Mouse (Mus musculus) gonadal fat pad, adult 2 months (tissue): Measurements from ENCODE around the gene D17H6S53E. TPM values are rescaled to one million over a fixed set of nuclear protein-coding genes. Genes with fewer than 3 reads are reported as not detected.
"Not testable (repeated sequence)": the region's sequence is repeated elsewhere in the genome, so short reads cannot be mapped to it uniquely, and the experiment has no call there.

ENCODE experiments used
- DNase-seq: peaks from one replicate; pipeline ENCODE4 v3.0.0-alpha.2; 2012; ENCODE audit warnings: low read depth
- polyA plus RNA-seq: library from polyadenylated mRNA; depleted of rRNA; stranded (reverse); fragments of >200 nt; gene quantifications from 2 replicates; pipeline ENCODE4 v1.2.3, GENCODE M21; 2012

The D17H6S53E gene
- polyA plus RNA-seq, 1 experiment, result 7.7 TPM

DNA sequence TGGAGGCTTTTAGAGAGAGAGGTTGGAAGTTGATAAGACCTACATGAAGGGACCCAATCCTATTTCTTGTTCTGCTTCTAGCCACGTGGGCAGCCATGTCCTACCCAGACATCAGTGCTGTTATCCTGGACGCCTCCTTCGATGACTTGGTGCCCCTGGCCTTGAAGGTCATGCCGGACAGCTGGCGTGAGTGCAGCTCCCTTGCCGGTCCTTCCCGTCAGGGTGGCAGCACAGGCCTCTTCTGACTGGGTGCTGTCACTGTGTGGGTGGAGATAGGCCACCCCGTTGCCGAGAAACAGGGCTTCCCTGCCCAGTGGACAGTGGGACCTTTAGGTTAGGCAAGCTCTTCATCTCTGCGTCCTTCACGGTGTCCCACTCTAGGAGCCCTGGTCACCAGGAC lies 25.0 kb upstream of the D17H6S53E start:
- DNase-seq, result no peak

DNA sequence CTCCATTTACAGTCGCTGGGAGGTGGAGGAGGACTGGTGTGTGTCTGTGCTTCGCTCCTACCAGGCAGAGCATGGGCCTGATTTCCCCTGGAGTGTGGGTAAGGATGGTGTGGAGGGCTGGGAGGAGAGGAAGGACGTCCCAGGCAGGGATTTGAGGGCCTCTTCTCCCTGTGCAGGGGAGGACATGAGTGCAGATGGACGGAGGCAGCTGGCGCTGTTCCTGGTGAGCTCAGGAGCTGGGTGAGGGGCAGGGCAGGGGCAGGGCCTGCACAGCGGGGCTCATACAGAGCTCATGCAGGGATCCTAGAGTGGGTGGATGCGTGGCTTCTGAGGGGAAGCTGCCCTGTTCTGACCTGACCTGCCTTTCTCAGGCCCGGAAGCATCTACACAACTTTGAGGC lies 23.9 kb upstream of the D17H6S53E start:
- no peak for DNase-seq

DNA sequence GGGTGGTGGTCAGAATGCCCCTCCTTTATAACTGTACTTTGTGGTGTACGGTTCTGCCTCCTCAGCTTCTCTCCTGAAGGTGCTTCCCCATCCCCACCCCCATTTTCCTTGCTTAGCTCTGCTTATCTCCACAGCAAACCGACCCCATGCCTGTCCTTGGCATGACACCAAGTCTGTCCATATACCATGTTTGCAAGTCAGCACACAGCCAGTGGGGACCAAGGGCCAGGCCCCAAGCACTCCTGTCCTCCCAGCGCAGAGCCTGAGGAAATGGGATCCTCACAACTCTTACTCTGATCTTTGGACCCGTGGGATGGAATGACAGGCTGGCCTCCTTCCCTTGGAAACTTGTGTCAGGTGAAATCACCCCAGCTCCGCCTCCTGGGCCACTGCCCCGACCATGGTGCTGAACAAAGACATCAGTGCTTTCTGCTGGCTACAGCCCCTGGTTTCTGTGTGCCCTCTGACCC lies 22.9 kb upstream of the D17H6S53E start:
- no peak for DNase-seq

DNA sequence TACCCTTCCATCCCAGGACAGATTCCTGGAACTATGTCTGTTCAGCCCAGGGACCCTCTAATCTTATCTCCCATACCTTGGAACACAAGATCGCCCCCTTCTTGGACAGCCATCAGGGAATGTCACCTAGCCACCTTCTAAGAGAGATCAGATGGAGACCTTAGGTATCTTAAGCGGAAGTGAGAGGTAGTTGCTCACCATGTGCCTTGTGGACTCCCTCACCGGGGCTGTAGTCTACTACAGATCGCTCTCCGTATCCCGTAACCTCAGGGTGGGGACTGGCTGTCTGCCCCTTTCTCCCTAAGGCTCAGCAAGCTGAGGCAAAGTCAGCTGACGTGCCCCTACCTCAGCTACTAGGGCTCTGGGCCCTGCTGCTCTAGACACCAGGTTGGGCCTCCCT lies 22.1 kb upstream of the D17H6S53E start:
- DNase-seq, result no peak

DNA sequence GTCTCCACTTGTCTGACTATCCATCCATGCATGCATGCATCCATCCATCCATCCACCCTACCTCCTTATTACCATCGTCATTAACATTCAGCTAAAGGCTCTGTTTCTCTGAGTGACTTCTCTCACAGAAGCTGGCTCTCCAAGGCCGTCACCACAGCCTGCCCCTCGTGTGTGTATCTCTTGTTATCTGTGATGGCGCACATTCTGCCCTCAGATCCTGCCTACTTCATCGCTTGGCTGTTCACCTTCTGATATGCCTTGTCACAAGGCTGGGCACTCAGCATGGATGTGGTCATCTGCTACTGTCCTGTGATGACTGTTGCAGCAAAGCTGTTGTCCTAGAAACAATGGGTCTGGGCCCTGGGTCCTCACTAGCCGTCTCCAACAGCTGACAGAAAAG lies 21.4 kb upstream of the D17H6S53E start:
- DNase-seq, result no peak

DNA sequence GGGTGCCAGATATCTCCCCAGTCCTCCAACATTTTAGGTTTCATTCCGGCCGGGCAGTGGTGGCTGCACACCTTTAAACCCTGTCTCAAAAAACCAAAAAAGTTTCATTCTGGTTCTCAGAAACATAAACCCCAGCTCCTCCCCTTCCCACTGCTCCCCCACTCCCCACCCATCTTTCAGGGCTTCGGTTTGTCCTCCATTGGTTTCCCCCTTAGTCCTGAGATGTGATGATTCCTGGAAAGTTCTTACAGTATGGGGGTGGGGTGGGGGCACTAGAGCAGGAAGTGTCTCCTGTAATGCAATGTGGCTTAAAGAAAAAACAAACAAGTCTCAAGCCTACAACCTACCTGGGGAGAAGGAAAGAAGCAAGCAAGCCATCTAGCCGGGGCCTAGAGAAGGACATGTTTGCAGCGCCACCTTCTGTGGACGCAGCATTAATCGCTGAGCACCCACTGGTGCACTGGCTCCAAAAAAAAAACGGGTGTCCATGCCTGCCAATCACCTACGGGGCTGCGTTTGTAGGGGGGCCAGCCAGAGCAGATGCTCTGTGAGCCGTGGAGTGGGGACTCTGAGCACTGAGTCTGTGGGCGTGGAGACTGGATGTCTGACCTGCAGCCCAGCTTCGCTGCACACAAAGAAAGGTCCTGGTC lies 20.3 kb upstream of the D17H6S53E start:
- no peak for DNase-seq

DNA sequence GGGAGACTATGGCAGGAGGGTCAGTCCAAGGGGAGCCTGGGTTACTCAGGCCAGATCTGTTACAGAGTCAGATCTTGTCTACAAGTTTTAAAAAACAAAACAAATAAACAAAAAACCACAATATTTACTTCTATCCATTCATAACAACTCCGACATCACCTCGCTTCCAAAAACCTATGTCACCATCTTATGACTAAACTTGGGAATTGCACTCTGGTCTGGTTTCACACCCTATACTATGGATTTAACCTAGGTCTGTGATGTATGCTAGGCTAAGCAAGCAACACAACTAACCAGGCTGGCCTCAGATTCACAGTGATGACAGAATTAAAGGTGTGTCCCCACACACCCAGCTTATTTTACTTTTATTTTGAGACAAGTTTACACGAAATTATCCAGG lies 19.7 kb upstream of the D17H6S53E start:
- no peak for DNase-seq

DNA sequence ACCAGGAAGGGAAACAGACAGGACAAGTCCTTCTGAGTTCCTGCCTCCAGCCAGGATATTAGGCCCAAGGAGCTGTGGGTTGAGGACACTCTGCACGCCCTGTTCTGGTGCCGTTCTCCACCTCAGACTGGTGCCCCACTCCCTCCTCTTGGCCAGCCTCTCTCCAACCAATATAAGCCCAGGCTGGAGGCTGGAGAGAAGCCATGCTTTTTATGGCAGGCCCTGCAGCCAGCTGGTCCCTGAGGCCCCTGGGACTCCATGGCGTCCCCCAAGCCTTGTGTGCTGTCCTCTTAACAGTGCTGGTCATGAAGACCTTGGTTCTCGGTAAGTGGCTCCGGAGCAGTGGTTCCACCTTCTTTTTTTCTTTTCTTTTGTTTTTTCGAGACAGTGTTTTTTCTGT lies 18.1 kb upstream of the D17H6S53E start, which contains the start of gene Ly6g5c:
TSS of gene Ly6g5c (plus strand) at position 183 of the 400 bp plus-strand sequence.
- DNase-seq, result no peak

DNA sequence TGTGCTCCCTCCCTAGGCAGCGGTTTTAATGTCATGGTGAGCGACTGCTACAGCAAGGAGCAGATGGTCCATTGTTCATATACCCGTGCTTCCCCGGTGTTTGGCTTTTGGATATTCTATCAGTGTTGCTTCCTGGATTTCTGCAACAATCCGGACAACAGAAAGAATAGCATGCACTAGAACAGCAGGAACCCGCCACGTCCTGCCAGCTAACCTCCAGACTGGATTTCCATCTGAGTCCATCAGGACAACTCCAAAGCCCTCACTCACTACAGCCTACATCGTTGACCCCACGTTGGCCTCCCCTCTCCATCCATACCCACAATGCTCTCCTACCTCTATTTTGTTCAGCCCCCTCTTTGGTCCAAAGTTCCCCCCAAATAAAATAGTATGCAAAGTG lies 14.4 kb upstream of the D17H6S53E start:
- no peak for DNase-seq

DNA sequence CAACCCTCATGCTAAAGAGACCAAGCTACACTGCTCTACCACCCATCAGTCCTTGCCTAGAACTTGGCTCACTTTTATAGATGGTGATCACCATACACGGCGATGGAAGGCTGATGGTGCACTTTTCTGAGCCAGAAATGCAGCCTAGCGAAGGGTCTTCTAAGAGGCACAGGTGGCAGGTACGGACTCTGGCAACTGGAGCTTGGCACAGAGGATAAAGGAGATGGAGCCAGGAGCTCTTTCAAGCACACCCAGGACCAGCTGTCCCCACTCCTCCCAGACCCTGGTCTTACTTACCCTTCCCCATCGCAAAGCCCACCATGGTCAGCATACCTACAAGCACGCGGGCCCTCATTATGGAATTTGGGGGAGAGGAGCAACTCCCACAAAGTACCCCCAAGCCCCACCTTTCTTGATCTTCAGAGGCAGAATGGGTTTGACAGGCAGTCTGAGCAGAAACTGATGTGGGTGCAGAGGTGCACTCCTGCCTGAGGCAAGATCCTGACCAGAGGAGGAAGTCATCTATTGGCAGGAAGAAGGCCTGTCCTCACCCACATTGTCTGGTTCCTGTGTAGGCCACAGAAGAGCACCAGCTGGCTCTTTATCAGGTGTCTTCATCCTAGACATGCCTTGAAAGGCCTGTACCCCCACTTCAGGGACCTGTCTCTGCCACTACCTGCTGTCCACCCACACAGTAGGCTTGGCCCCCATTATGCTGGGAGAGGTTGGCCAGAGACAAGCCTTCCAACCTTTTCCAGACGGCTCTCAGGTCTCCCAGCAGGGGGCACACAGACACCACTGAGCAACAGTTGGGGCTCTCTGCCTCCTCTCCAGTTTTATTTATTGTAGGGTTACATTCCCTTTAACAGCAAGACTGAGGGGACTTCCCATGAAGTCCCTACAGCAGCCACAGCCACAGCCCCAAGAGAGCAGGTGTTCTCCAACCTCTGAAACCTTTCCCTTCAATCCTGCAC lies 10.8 kb upstream of the D17H6S53E start, which contains the start of gene Ly6g5b:
TSS of gene Ly6g5b (minus strand) at position 383 of the 974 bp plus-strand sequence.
- no peak for DNase-seq

DNA sequence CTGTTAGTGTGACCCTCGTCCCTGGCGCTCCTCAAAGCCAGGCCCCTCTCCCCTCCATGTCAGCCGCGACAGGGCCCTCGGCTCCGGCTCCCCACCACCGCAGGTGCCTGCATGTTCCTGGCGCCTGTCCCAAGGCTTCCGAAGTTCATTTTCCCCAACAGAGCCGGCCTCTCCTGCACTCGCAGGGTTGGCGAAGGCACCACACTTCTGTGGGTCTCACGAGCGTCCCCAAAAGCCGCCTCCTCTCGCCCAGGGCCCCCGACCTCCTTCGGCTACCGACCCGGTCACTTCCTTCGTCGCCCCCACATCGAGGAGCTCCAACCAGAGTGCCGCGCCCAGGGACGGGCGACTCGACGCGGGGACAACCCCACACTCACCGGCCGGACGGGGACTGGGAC lies 5.4 kb upstream of the D17H6S53E start:
- no peak for DNase-seq

DNA sequence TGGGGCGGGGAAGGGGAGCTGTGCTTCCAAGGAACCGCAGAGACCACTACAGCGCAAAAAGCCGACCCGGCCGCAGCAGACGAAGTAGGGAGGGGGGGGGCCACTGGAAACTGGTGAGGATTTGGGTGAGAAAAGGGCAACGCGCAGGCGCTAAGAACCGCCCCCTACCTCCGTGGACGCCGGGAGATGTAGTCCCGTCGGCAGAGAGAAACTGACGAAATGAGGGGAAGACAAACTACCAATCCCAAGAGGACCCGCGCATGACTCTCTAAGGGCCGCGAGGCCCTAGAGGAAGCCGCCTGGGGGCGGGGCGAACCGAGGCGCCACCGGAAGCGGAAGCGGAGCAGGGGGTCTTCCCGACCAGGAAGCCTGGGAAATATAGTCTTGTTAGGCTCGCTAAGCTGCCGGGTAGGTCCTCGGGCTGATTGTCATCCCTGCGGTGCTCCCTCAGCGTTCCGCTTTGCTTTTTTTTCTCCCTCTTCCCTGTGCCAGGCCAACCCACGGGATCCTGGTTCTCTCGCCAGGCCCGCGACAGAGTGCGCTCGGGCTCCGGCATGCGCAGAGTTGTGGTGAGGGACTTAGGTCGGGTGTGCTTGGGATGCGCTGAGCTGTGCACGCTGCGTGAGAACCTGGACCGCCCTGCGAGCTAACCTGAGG lies 4.9 kb upstream of the D17H6S53E start, which contains the start of gene Gpank1:
TSS of gene Gpank1 (plus strand) at position 313 of the 657 bp plus-strand sequence.
- peak; percentile 81 for DNase-seq

DNA sequence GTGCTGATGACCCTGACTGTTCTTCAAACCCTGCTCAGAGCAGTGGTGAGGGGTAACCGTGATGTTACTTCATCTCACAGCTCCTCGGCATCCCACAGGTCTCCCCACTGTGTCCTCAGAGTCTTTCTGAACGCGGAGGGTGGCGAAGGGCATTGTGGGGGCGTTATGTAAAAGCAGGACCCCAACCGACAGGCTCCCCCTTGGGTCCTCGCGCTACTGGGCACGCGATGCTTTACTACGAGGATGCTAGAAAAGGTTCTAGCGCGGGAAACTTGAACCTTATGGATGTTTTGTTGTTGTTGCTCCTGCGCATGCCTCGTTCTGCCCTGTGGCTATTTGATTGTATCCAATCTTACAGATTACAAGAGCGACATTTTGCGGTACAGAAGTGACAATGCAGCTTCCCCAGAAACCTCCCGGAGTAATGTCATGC lies 4.3 kb upstream of the D17H6S53E start, which contains the start of gene Csnk2b:
TSS of gene Csnk2b (minus strand) at position 183 of the 433 bp plus-strand sequence.
- DNase-seq, result no peak

DNA sequence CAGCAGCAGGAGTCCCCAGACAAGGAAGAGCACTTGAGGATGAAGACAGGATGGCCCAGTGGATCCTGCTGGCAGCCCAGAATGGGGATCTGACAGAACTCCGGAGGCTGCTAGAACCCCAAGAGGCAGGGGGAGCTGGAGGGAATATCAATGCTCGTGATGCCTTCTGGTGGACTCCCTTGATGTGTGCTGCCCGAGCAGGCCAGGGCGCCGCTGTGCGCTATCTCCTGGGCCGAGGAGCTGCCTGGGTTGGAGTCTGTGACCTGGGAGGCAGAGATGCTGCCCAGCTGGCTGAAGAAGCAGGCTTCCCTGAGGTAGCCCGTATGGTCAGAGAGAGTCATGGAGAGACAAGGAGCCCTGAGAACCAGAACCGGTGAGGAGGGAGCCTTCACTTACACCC lies 2.9 kb upstream of the D17H6S53E start:
- not testable (repeated sequence) for DNase-seq

DNA sequence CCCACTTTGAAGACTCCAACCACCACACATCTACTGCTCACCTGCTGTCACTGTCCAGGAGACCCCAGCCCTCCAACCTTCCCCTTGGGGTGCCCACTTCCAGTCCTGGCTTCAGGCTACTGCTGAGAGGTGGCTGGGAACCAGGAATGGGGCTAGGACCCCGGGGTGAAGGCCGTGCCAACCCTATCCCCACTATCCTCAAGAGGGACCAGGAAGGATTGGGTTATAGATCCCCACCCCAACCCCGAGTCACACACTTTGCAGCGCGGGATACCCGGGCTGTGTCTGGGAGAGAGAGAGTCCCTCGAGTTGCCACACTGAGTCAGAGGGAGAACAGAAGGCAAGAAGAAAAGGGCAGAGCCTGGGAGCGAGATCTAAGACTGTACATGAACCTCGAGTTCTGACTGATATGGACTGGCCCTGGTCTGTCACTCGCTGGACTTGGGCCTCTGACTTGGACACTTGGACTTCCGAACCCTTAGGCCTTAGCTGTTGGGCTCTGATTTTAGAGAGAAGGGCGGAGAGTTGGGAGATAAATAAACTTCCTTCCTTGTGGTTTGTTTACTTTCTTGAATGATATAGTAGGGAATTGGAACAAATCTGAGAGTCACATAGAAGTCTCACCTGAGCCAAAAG lies 1.8 kb upstream of the D17H6S53E start:
- DNase-seq, result not testable (repeated sequence)

DNA sequence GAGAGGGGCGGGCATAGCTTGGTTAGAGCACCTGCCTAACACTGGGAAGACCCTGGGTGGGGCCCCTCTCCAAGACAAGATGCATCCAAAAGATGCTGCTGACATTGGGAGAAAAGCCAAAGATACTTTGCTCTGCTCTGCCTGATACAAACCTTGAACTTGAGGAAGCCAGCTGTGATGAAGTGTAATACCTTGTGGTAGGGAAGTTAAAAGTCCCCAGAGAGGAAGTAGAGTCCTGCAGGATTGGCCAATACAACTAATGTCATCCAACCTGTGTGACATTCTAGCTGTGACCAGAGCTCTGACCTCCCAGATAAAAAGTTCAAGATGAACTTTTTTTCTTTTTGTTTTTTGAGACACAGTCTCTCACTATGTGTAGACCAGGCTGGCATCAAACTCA lies 1.1 kb upstream of the D17H6S53E start:
- no peak for DNase-seq

DNA sequence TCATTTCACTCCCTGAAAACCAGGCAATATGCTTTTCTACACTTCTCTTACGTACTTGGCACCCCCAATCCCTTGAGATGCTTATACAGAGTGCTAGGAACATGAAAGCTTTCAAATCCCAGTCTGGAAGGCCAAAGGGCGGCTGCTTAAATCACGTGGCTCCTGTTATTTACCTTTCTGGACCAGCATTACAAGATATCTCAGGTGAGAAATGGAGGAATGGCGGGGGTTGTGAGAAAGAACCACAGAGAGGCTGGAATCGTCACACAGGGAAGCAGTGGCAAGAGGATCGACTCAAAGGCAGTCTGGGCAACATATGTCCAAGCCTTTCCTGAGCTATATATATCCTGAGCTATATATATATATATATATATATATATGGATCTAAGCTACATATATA lies 595 bp upstream of the D17H6S53E start:
- no peak for DNase-seq

DNA sequence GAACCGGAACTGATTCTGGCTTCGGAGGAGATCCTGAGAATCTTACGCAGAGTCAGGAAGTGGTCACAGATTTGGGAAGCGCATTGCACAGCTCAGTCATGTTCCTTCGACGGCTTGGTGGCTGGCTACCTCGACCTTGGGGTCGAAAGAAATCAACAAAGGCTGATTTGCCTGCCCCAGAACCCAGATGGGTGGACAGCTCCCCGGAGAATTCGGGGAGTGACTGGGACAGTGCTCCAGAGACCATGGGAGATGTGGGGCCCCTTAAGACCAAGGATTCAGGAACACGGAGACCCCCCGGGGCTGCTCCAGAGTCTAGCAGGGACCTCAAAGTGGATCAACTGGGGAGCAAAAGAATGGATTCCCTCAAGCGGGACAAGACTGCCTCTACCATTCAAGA lies 844 bp downstream of the D17H6S53E start:
- no peak for DNase-seq

DNA sequence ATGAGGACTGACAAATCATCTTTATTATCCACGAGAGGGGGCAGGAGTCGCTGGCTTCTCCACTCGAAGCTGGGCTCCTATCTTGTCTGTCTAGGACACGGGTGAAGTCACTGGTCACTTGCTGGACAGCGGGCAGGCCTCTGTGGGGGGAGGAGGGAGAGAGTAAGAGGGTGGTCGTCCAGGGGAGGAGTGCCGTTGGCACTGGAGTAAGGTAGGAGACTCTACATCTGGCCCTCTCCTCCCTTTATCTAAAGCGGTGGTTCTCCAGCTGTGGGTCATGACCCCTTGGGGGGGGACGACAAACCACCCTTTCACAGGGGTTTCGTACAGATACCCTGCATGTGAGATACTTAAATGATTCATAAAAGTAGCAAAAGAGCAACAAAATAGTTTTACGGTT lies 2.8 kb downstream of the D17H6S53E start:
- no peak for DNase-seq

DNA sequence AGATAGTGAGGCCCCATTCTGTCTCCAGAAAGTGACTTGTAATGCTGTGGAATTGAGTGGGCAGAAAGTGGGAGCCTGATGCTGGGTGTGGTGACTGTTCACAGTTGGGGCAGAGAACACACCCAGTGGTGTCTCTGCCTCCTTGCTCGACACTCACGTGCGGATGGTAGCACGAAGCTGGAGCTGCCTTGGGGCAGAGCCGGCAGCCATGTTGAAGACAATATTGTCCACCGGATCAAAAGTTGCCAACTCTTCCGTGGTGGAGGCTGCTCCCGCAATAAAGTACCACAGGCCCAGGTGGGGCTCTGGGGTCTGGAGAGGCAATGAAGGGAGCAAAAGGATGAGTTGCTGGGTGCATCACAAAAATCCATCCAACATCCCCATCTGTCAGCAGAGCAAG lies 4.9 kb downstream of the D17H6S53E start:
- DNase-seq, result no peak

DNA sequence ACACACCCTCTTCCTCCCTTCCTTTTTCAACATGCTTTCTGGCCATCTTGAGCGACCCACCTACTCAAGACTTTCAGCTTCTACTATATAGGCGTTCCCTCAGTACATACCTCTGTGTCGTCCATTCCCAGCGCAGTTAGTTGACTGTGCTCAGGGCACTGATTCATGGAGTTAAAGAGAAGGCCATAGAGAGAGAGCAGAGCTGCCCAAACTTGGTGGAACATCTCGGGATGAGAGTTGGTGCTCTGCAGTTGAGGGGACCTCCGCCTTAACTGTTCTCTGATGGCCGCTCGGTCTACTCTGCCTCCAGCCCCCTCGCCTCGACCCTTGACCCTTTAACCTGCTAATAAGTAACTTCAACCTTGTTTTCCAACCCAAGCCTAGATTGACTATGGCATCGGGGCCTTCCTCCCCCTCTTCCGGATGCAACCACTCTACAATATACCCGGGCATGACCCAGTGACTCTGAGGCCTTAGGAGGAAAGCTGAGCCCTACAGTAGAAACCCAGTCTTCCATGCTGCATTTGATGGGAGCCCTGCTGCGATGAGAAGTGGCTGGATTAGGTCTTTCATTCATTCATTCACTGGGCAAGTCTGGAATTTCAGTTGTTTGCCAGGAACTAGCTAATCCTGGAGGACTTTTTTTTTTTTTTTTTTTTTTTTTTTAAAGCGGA lies 5.5 kb downstream of the D17H6S53E start, which contains the start of gene Apom:
TSS of gene Apom (minus strand) at position 551 of the 674 bp plus-strand sequence.
- no peak for DNase-seq
